Mouse (Mus musculus): Measurements from ENCODE around the gene Bcl11a. TPM values are rescaled to one million over a fixed set of nuclear protein-coding genes. Genes with fewer than 3 reads are reported as not detected.
"Not testable (repeated sequence)": the region's sequence is repeated elsewhere in the genome, so short reads cannot be mapped to it uniquely, and the experiment has no call there.

The Bcl11a gene
- polyA plus RNA-seq, 1 experiment from 2014 or later = 95.2 TPM

DNA sequence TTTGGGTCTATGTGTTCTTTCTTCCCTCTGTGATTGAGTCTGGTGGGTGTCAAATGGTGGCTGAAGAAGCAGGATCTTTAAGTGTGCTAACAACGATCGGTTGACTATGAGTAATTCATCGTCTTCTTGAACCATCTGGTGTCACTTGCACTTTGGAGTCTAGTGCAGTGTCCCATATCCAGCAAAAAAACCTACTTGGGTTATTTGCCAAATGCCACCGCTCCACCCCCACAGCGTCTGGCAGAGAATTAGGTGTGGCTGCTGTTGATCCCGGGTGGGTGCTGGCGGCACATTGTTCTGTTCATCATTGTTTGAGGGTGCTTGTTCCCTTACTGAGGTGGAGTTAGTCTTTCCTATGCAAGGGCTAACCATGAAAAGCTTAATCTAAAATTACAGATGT lies 45.0 kb downstream of the Bcl11a start:
- no peak for ATAC-seq (ENCODE audit: insufficient number of reproducible peaks, low FRiP score, low TSS enrichment, low read depth)
- no peaks in the 10 kb centered on the region for H3K36me3 ChIP-seq (ENCODE audit: control insufficient read depth, insufficient read depth, low read length)
- 91% methylated on average over 7 of the region's 7 CpGs for WGBS
- H3K27me3 ChIP-seq (ENCODE audit: control insufficient read depth, insufficient read depth, low read length) = no peaks in the 10 kb centered on the region
- H3K4me1 ChIP-seq (ENCODE audit: control insufficient read depth, insufficient read depth, low read length) = peaks cover 13% of the 10 kb centered on the region; the same call in 1 of the 2 replicates
- H3K9ac ChIP-seq (ENCODE audit: low read length) = no peak overlapping the region
- H3K4me2 ChIP-seq (ENCODE audit: low read depth, severe bottlenecking) = no peak overlapping the region
- H3K27ac ChIP-seq (replicated peaks; ENCODE audit: low read depth, low read length) = no peak overlapping the region
- no peak for DNase-seq (ENCODE audit: low spot score)
- no peak overlapping the region for H3K4me3 ChIP-seq (ENCODE audit: low read depth, low read length)
- H3K9me3 ChIP-seq (ENCODE audit: control insufficient read depth, low read length) = no peaks in the 10 kb centered on the region

DNA sequence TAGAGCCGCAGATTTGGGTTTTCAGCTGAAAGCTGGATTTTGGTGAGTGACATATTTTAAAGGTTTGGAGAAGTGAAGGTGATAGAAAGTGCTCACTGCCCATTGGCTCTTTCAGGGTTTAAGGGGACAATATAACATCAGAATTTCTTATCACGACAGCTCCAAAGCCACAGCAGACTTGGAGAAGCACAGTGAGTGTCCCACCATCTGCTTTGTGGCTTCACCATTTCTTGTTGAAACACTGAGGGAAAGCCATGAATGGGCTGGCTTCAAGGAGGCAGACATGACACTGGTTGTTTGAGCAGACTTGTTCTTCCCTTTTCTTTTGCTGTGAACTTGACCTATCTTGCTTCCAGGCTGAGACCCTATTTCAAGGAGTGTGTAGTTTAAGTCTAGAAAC lies 46.1 kb downstream of the Bcl11a start:
- Histone ChIP-seq H3K36me3 (ENCODE audit: control insufficient read depth, insufficient read depth, low read length) (no peaks in the 10 kb centered on the region), H3K9me3 (ENCODE audit: control insufficient read depth, low read length) (no peaks in the 10 kb centered on the region), H3K27ac (replicated peaks; ENCODE audit: low read depth, low read length) (no peak overlapping the region), H3K9ac (ENCODE audit: low read length) (no peak overlapping the region), H3K4me3 (ENCODE audit: low read depth, low read length) (no peak overlapping the region), H3K4me2 (ENCODE audit: low read depth, severe bottlenecking) (no peak overlapping the region), H3K27me3 (ENCODE audit: control insufficient read depth, insufficient read depth, low read length) (no peaks in the 10 kb centered on the region), H3K4me1 (ENCODE audit: control insufficient read depth, insufficient read depth, low read length) (peaks cover 14% of the 10 kb centered on the region; the same call in 1 of the 2 replicates)
- ATAC-seq (ENCODE audit: insufficient number of reproducible peaks, low FRiP score, low TSS enrichment, low read depth) = no peak
- 86% methylated on average over 2 of the region's 2 CpGs for WGBS
- no peak for DNase-seq (ENCODE audit: low spot score)

DNA sequence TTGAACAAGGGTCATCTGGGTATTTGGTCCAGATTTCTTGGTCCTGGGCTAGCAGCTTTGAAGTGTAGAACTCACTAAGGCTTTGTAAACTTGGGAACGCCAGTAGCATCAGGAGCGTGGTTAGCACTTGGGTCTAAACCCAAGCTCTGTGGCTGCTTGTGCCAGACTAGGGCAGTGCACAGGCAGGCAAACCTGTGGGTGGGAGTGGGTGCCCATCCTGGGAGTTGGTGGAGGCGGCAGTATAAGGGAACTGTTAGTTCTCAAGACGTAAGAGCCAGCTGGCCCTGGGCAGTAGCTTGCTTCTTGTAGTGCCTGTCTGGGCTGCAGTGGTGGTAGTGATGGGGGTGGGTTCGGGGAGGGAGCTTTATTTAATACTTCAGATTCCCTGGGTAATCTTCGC lies 47.2 kb downstream of the Bcl11a start:
- Histone ChIP-seq H3K4me2 (ENCODE audit: low read depth, severe bottlenecking) (no peak overlapping the region), H3K4me1 (ENCODE audit: control insufficient read depth, insufficient read depth, low read length) (peaks cover 4% of the 10 kb centered on the region; the same call in 1 of the 2 replicates)
- WGBS = 81% methylated on average over 6 of the region's 6 CpGs

DNA sequence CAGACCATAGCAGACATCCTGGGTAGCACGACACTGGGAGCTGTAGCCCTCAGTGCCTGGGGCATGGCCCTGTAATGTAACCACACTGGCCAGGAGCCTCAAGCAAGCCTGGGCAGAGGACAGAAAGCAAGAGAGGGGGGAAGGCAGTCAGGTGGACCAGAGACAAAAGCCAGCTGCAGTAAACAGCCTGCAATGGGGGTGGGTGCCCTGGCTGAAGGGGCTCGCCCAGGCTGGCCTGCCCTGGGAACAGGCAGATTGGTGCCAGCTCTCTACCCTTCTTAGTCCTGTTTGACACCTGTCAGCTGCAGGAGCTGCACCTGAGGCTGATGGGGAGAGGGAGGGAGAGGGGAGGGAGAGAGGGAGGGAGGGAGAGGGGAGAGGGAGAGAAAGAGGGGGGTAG lies 50.1 kb downstream of the Bcl11a start:
- H3K9me3 ChIP-seq (ENCODE audit: control insufficient read depth, low read length) = no peaks in the 10 kb centered on the region
- H3K27ac ChIP-seq (replicated peaks; ENCODE audit: low read depth, low read length) = no peak overlapping the region
- no peak for ATAC-seq (ENCODE audit: insufficient number of reproducible peaks, low FRiP score, low TSS enrichment, low read depth)
- no peak overlapping the region for H3K4me2 ChIP-seq (ENCODE audit: low read depth, severe bottlenecking)
- H3K27me3 ChIP-seq (ENCODE audit: control insufficient read depth, insufficient read depth, low read length) = no peaks in the 10 kb centered on the region
- H3K4me3 ChIP-seq (ENCODE audit: low read depth, low read length) = no peak overlapping the region
- 61% methylated on average over 2 of the region's 2 CpGs for WGBS
- peaks cover 2% of the 10 kb centered on the region; the same call in 1 of the 2 replicates for H3K36me3 ChIP-seq (ENCODE audit: control insufficient read depth, insufficient read depth, low read length)
- no peak for DNase-seq (ENCODE audit: low spot score)
- H3K4me1 ChIP-seq (ENCODE audit: control insufficient read depth, insufficient read depth, low read length) = 0 out of 2 replicates have a peak, but pooled peaks cover 2% of the 10 kb centered on the region
- H3K9ac ChIP-seq (ENCODE audit: low read length) = no peak overlapping the region

More for the DNA sequence above, 47.2 kb downstream of the Bcl11a start:
- ATAC-seq (ENCODE audit: insufficient number of reproducible peaks, low FRiP score, low TSS enrichment, low read depth) (no peak), DNase-seq (ENCODE audit: low spot score) (no peak)
- no peak overlapping the region for H3K9ac ChIP-seq (ENCODE audit: low read length)
- no peaks in the 10 kb centered on the region for H3K36me3 ChIP-seq (ENCODE audit: control insufficient read depth, insufficient read depth, low read length)
- H3K4me3 ChIP-seq (ENCODE audit: low read depth, low read length) = no peak overlapping the region
- no peaks in the 10 kb centered on the region for H3K27me3 ChIP-seq (ENCODE audit: control insufficient read depth, insufficient read depth, low read length)
- no peak overlapping the region for H3K27ac ChIP-seq (replicated peaks; ENCODE audit: low read depth, low read length)
- H3K9me3 ChIP-seq (ENCODE audit: control insufficient read depth, low read length) = no peaks in the 10 kb centered on the region

DNA sequence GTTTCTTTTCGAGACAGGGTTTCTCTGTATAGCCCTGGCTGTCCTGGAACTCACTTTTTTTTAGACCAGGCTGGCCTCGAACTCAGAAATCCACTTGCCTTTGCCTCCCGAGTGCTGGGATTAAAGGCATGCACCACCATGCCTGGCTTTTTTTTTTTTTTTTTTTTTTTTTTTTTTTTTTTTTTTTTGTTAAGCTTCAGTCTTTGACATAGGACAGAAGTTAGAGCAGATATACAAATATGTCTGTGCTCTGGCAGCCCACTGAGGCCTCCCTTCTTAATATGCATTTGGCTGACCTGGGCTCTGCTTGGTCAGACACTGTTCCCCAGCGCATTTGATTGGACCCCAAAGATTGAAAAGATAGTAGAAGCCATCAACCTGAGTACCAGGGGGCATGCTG lies 51.0 kb downstream of the Bcl11a start:
- ATAC-seq (ENCODE audit: insufficient number of reproducible peaks, low FRiP score, low TSS enrichment, low read depth); H3K9me3 ChIP-seq (ENCODE audit: control insufficient read depth, low read length); H3K36me3 ChIP-seq (ENCODE audit: control insufficient read depth, insufficient read depth, low read length); H3K27me3 ChIP-seq (ENCODE audit: control insufficient read depth, insufficient read depth, low read length); H3K4me1 ChIP-seq (ENCODE audit: control insufficient read depth, insufficient read depth, low read length); H3K9ac ChIP-seq (ENCODE audit: low read length); H3K27ac ChIP-seq (replicated peaks; ENCODE audit: low read depth, low read length); H3K4me3 ChIP-seq (ENCODE audit: low read depth, low read length); H3K4me2 ChIP-seq (ENCODE audit: low read depth, severe bottlenecking); DNase-seq (ENCODE audit: low spot score): not testable (repeated sequence)
- 85% methylated on average over 4 of the region's 4 CpGs for WGBS

DNA sequence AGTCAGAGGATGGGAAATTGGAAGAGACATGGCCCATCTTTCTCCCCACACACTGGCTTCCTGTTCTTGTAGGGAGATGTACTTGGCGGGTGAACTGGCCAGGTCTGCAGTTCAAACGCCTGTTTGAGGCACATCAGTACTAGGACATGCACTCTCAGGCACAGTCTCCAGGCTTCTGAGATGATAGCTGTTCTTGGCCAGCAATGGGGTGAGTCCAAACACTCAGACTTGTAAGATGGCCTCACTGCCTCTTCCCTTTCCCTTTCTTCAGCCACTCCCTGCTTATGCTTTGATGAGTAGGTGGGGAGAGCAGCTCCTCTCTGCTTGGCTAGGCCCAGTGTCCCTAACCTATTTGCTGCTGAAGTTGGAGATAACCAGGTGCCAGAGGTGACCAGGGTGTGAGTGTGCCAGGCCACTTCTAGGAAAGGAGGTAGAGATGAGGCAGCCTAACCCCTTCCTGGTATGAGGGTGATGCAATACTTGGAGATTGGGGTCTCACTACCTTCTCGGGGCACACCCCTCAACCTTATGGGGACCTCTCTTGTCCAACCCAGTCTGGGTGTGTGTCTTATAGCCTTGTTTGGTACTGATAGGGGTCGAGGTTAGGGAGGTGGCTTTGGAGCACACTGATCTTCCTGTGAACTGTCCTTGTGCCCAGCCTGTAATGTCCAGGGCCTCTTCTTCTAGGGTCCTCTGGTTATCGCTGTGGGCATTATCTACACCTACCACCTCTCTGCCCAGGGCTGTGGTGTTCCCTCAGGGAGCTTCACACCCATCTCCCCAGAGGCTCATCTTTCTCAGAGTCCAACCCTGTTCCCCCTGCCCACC lies 51.7 kb downstream of the Bcl11a start:
- H3K27ac ChIP-seq (replicated peaks; ENCODE audit: low read depth, low read length) = no peak overlapping the region
- 86% methylated on average over 5 of the region's 5 CpGs for WGBS
- H3K9me3 ChIP-seq (ENCODE audit: control insufficient read depth, low read length) = no peaks in the 10 kb centered on the region
- peaks cover 2% of the 10 kb centered on the region; the same call in 1 of the 2 replicates for H3K36me3 ChIP-seq (ENCODE audit: control insufficient read depth, insufficient read depth, low read length)
- H3K4me1 ChIP-seq (ENCODE audit: control insufficient read depth, insufficient read depth, low read length) = 0 out of 2 replicates have a peak, but pooled peaks cover 2% of the 10 kb centered on the region
- ATAC-seq (ENCODE audit: insufficient number of reproducible peaks, low FRiP score, low TSS enrichment, low read depth) (no peak), DNase-seq (ENCODE audit: low spot score) (no peak)
- H3K27me3 ChIP-seq (ENCODE audit: control insufficient read depth, insufficient read depth, low read length) = no peaks in the 10 kb centered on the region
- no peak overlapping the region for H3K4me3 ChIP-seq (ENCODE audit: low read depth, low read length)
- no peak overlapping the region for H3K4me2 ChIP-seq (ENCODE audit: low read depth, severe bottlenecking)
- no peak overlapping the region for H3K9ac ChIP-seq (ENCODE audit: low read length)

DNA sequence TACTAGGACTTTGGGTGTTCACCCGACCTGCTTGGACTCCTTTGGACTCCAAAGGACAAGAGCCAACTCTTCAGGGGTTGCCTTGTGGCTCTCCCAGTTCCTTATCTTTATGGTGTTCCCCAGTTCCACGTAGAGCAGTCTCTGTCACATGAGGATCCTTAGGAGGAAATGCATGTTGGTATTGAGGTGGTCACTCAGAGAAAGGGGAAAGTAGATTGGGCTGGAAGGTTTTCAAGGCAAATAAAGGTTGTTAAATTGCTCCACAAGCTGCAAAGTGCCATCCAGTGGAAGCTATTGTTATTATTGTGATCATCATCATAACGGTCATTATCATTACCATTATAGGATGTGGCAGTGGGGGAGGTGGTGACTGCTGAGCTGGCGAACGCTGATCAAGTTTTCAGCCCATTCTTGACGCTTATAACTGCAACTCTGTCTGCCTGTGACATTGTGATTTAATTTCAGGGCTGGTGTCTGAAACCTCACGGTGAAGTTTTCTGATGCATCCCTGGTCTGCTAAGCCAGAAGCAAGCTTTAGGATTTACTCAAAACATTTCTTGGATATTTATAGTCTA lies 52.4 kb downstream of the Bcl11a start:
- ATAC-seq (ENCODE audit: insufficient number of reproducible peaks, low FRiP score, low TSS enrichment, low read depth) (no peak), DNase-seq (ENCODE audit: low spot score) (no peak)
- H3K4me2 ChIP-seq (ENCODE audit: low read depth, severe bottlenecking) = no peak overlapping the region
- H3K4me1 ChIP-seq (ENCODE audit: control insufficient read depth, insufficient read depth, low read length) = 0 out of 2 replicates have a peak, but pooled peaks cover 2% of the 10 kb centered on the region
- no peak overlapping the region for H3K27ac ChIP-seq (replicated peaks; ENCODE audit: low read depth, low read length)
- WGBS = 83% methylated on average over 7 of the region's 7 CpGs
- H3K27me3 ChIP-seq (ENCODE audit: control insufficient read depth, insufficient read depth, low read length) = no peaks in the 10 kb centered on the region
- no peak overlapping the region for H3K4me3 ChIP-seq (ENCODE audit: low read depth, low read length)
- no peaks in the 10 kb centered on the region for H3K9me3 ChIP-seq (ENCODE audit: control insufficient read depth, low read length)
- H3K36me3 ChIP-seq (ENCODE audit: control insufficient read depth, insufficient read depth, low read length) = peaks cover 2% of the 10 kb centered on the region; the same call in 1 of the 2 replicates
- no peak overlapping the region for H3K9ac ChIP-seq (ENCODE audit: low read length)

DNA sequence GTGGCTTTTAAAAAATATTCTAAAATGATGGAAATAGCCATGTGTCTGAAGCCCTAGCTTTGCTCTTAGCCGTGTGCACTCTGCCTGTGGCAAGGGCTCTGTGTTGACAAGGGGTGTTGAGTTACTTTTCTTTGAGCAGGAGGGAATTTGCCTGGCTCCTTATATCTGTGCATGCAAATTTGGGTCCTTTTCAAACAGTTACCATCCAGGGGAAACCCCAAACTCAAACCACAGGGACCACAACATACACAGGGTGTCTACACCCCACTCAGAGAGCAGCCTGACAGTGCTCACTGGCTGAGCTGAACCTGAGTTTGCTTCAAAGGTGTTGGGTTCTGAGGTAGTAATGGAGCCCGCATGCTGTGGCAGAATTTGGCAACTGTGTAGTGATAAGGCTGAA lies 54.0 kb downstream of the Bcl11a start:
- no peak overlapping the region for H3K4me3 ChIP-seq (ENCODE audit: low read depth, low read length)
- no peak overlapping the region for H3K27ac ChIP-seq (replicated peaks; ENCODE audit: low read depth, low read length)
- WGBS = 92% methylated on average over 2 of the region's 2 CpGs
- no peak overlapping the region for H3K4me2 ChIP-seq (ENCODE audit: low read depth, severe bottlenecking)
- peaks cover 2% of the 10 kb centered on the region; the same call in 1 of the 2 replicates for H3K36me3 ChIP-seq (ENCODE audit: control insufficient read depth, insufficient read depth, low read length)
- no peaks in the 10 kb centered on the region for H3K27me3 ChIP-seq (ENCODE audit: control insufficient read depth, insufficient read depth, low read length)
- DNase-seq (ENCODE audit: low spot score) = no peak
- ATAC-seq (ENCODE audit: insufficient number of reproducible peaks, low FRiP score, low TSS enrichment, low read depth) = no peak
- H3K4me1 ChIP-seq (ENCODE audit: control insufficient read depth, insufficient read depth, low read length) = 0 out of 2 replicates have a peak, but pooled peaks cover 4% of the 10 kb centered on the region
- no peaks in the 10 kb centered on the region for H3K9me3 ChIP-seq (ENCODE audit: control insufficient read depth, low read length)
- no peak overlapping the region for H3K9ac ChIP-seq (ENCODE audit: low read length)

Data from limb, embryonic 11.5 days (tissue).